ENCODE assay signal across 24 mouse cellular contexts in the genomic region with DNA sequence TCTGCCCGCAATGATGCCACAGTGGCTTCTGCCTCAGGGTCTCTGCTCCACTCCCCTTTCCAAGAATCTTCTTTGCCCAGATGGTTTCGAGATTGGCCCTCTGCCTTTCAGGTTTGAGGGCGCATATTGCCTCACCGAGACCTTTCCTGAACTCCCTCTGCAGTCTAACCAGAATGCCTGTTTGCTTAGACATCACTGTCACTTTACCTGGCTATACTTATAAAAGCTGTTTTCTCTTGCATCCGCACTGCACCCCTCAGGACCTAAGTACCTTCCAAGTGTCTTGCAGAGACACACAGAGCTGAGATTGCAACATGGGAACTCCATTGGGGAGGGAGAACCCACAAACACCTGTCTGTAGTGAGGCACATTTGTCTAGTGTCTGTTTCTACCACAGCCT. TPM values are rescaled to one million over a fixed set of nuclear protein-coding genes. Genes with fewer than 3 reads are reported as not detected.
"Had no signal": no experiment of that assay in that cellular context is flagged by ENCODE, and none has a peak within 500 bp of the region (broad histone marks: within the 10 kb centered on the region; RNA-seq: fewer than 3 reads in every experiment).

No protein-coding gene starts in this region.

- H3K4me2 ChIP-seq: neural tube, embryonic 13.5 days; neural tube, embryonic 15.5 days; stomach, embryonic 15.5 days had no signal

- DNase-seq: retina, postnatal 1 day; right cerebral cortex, adult 18-20 months; right cerebral cortex, postnatal 14 days; right cerebral cortex, postnatal 25 days; right cerebral cortex, postnatal 4 days; spleen, adult 18-20 months; thymus, adult 18-20 months; thymus, adult 2 months; thymus, postnatal 14 days; thymus, postnatal 25 days; thymus, postnatal 36 days; thymus, postnatal 4 days had no signal

- H3K9ac ChIP-seq: neural tube, embryonic 13.5 days; neural tube, embryonic 15.5 days; stomach, embryonic 15.5 days had no signal

- H3K27ac ChIP-seq: neural tube, embryonic 13.5 days; neural tube, embryonic 15.5 days; stomach, embryonic 15.5 days; stomach, postnatal 0 days had no signal

- H3K36me3 ChIP-seq: stomach, embryonic 15.5 days had no signal

- H3K27me3 ChIP-seq: neural tube, embryonic 13.5 days; neural tube, embryonic 15.5 days; stomach, embryonic 15.5 days had no signal

- H3K4me3 ChIP-seq: neural tube, embryonic 13.5 days; neural tube, embryonic 15.5 days; stomach, embryonic 15.5 days had no signal

- H3K9me3 ChIP-seq: neural tube, embryonic 13.5 days; neural tube, embryonic 15.5 days; stomach, embryonic 15.5 days had no signal

RNA-seq across cellular contexts. Expression of a gene that starts 29.8 kb away (rescaled TPM):
- polyA plus RNA-seq: neural tube, embryonic 13.5 days; neural tube, embryonic 14.5 days; neural tube, embryonic 15.5 days; small intestine, adult 2 months; spleen, adult 2 months; stomach, embryonic 14.5 days; stomach, embryonic 15.5 days; stomach, embryonic 16.5 days; stomach, postnatal 0 days; testis, adult 2 months; thymus, adult 2 months; thymus, postnatal 0 days; urinary bladder, adult 2 months had no signal
